Mouse (Mus musculus): ENCODE measurements at regions not wholly inside any gene's neighbourhood (a gene's known extent, or its start where the extent isn't known, plus 50 kb on each side); places are given as distances from the start of the nearest gene placed in this dataset.

GRCm38 (mm10) chr2:138688140-138688871, 431.9 kb downstream of the Btbd3 start:
- no peaks in the 10 kb centered on the region for H3K4me1 ChIP-seq (ENCODE audit: control insufficient read depth, insufficient read depth, low read length)
- H3K4me3 ChIP-seq (ENCODE audit: control insufficient read depth, low read depth, low read length): no peak overlapping the region
- H3K27ac ChIP-seq (ENCODE audit: control insufficient read depth, insufficient read depth, low read depth, low read length): no peak overlapping the region
- TF ChIP-seq POLR2A (IDR thresholded peaks at IDR 0.05; ENCODE audit: control insufficient read depth, low read depth, low read length) (no peak), CTCF (IDR thresholded peaks at IDR 0.05; ENCODE audit: control insufficient read depth, insufficient read depth, insufficient replicate concordance, low read depth, low read length) (no peak)
- H3K36me3 ChIP-seq (ENCODE audit: control insufficient read depth, insufficient read depth, low read length): no peaks in the 10 kb centered on the region
- H3K27me3 ChIP-seq (ENCODE audit: control insufficient read depth, insufficient read depth, low read length): no peaks in the 10 kb centered on the region

- Histone ChIP-seq H3K27ac (ENCODE audit: control insufficient read depth, insufficient read depth, low read depth, low read length) (no peak overlapping the region), H3K27me3 (ENCODE audit: control insufficient read depth, insufficient read depth, low read length) (no peaks in the 10 kb centered on the region)
- TF ChIP-seq CTCF (IDR thresholded peaks at IDR 0.05; ENCODE audit: control insufficient read depth, insufficient read depth, insufficient replicate concordance, low read depth, low read length) (no peak), POLR2A (IDR thresholded peaks at IDR 0.05; ENCODE audit: control insufficient read depth, low read depth, low read length) (no peak)
Measured at GRCm38 (mm10) chr2:138689497-138689896, 433.1 kb downstream of the Btbd3 start.

GRCm38 (mm10) chr2:138702783-138703182, 446.4 kb downstream of the Btbd3 start:
- no peak overlapping the region for H3K27ac ChIP-seq (ENCODE audit: control insufficient read depth, insufficient read depth, low read depth, low read length)
- H3K4me1 ChIP-seq (ENCODE audit: control insufficient read depth, insufficient read depth, low read length): no peaks in the 10 kb centered on the region
- H3K4me3 ChIP-seq (ENCODE audit: control insufficient read depth, low read depth, low read length): no peak overlapping the region
- H3K36me3 ChIP-seq (ENCODE audit: control insufficient read depth, insufficient read depth, low read length): no peaks in the 10 kb centered on the region
- TF ChIP-seq POLR2A (IDR thresholded peaks at IDR 0.05; ENCODE audit: control insufficient read depth, low read depth, low read length) (no peak), CTCF (IDR thresholded peaks at IDR 0.05; ENCODE audit: control insufficient read depth, insufficient read depth, insufficient replicate concordance, low read depth, low read length) (no peak)
- H3K27me3 ChIP-seq (ENCODE audit: control insufficient read depth, insufficient read depth, low read length): no peaks in the 10 kb centered on the region

More at GRCm38 (mm10) chr2:138689497-138689896, 433.1 kb downstream of the Btbd3 start:
- Histone ChIP-seq H3K4me3 (ENCODE audit: control insufficient read depth, low read depth, low read length) (no peak overlapping the region), H3K36me3 (ENCODE audit: control insufficient read depth, insufficient read depth, low read length) (no peaks in the 10 kb centered on the region), H3K4me1 (ENCODE audit: control insufficient read depth, insufficient read depth, low read length) (no peaks in the 10 kb centered on the region)

- TF ChIP-seq CTCF (IDR thresholded peaks at IDR 0.05; ENCODE audit: control insufficient read depth, insufficient read depth, insufficient replicate concordance, low read depth, low read length) (no peak), POLR2A (IDR thresholded peaks at IDR 0.05; ENCODE audit: control insufficient read depth, low read depth, low read length) (no peak)
- Histone ChIP-seq H3K27me3 (ENCODE audit: control insufficient read depth, insufficient read depth, low read length) (no peaks in the 10 kb centered on the region), H3K36me3 (ENCODE audit: control insufficient read depth, insufficient read depth, low read length) (no peaks in the 10 kb centered on the region), H3K4me3 (ENCODE audit: control insufficient read depth, low read depth, low read length) (no peak overlapping the region), H3K27ac (ENCODE audit: control insufficient read depth, insufficient read depth, low read depth, low read length) (no peak overlapping the region), H3K4me1 (ENCODE audit: control insufficient read depth, insufficient read depth, low read length) (no peaks in the 10 kb centered on the region)
Measured at GRCm38 (mm10) chr2:138703943-138704541, 447.7 kb downstream of the Btbd3 start.

- no peak overlapping the region for H3K27ac ChIP-seq (ENCODE audit: control insufficient read depth, insufficient read depth, low read depth, low read length)
- TF ChIP-seq CTCF (IDR thresholded peaks at IDR 0.05; ENCODE audit: control insufficient read depth, insufficient read depth, insufficient replicate concordance, low read depth, low read length): no peak
- no peaks in the 10 kb centered on the region for H3K27me3 ChIP-seq (ENCODE audit: control insufficient read depth, insufficient read depth, low read length)
- H3K36me3 ChIP-seq (ENCODE audit: control insufficient read depth, insufficient read depth, low read length): no peaks in the 10 kb centered on the region
- no peaks in the 10 kb centered on the region for H3K4me1 ChIP-seq (ENCODE audit: control insufficient read depth, insufficient read depth, low read length)
- H3K4me3 ChIP-seq (ENCODE audit: control insufficient read depth, low read depth, low read length): no peak overlapping the region
Measured at GRCm38 (mm10) chr2:138708763-138709162, 452.4 kb downstream of the Btbd3 start.

- TF ChIP-seq CTCF (IDR thresholded peaks at IDR 0.05; ENCODE audit: control insufficient read depth, insufficient read depth, insufficient replicate concordance, low read depth, low read length): no peak
- no peak for TF ChIP-seq POLR2A (IDR thresholded peaks at IDR 0.05; ENCODE audit: control insufficient read depth, low read depth, low read length)
- Histone ChIP-seq H3K27me3 (ENCODE audit: control insufficient read depth, insufficient read depth, low read length) (no peaks in the 10 kb centered on the region), H3K4me1 (ENCODE audit: control insufficient read depth, insufficient read depth, low read length) (no peaks in the 10 kb centered on the region), H3K27ac (ENCODE audit: control insufficient read depth, insufficient read depth, low read depth, low read length) (no peak overlapping the region), H3K4me3 (ENCODE audit: control insufficient read depth, low read depth, low read length) (no peak overlapping the region), H3K36me3 (ENCODE audit: control insufficient read depth, insufficient read depth, low read length) (no peaks in the 10 kb centered on the region)
Measured at GRCm38 (mm10) chr2:138733846-138734245, 477.5 kb downstream of the Btbd3 start.

GRCm38 (mm10) chr2:138744806-138745205, 488.4 kb downstream of the Btbd3 start:
- H3K36me3 ChIP-seq (ENCODE audit: control insufficient read depth, insufficient read depth, low read length): no peaks in the 10 kb centered on the region
- TF ChIP-seq CTCF (IDR thresholded peaks at IDR 0.05; ENCODE audit: control insufficient read depth, insufficient read depth, insufficient replicate concordance, low read depth, low read length): no peak
- no peak for TF ChIP-seq POLR2A (IDR thresholded peaks at IDR 0.05; ENCODE audit: control insufficient read depth, low read depth, low read length)
- no peaks in the 10 kb centered on the region for H3K27me3 ChIP-seq (ENCODE audit: control insufficient read depth, insufficient read depth, low read length)
- no peak overlapping the region for H3K27ac ChIP-seq (ENCODE audit: control insufficient read depth, insufficient read depth, low read depth, low read length)
- H3K4me3 ChIP-seq (ENCODE audit: control insufficient read depth, low read depth, low read length): no peak overlapping the region
- no peaks in the 10 kb centered on the region for H3K4me1 ChIP-seq (ENCODE audit: control insufficient read depth, insufficient read depth, low read length)
